Mouse (Mus musculus) forebrain, postnatal 0 days (tissue): ENCODE results near the gene Nr2c2. TPM values are rescaled to one million over a fixed set of nuclear protein-coding genes. Genes with fewer than 3 reads are reported as not detected.
A peak's percentile ranks its signal among the peaks of the same experiment; 100 is the strongest.

Source experiments
- ATAC-seq: fragments of 200-750 bp; cut with Nextera tagmentation; 2 replicates; pipeline ENCODE4 v1.8.0; 2017; ENCODE audit warnings: mild to moderate bottlenecking, moderate library complexity
- DNase-seq: peaks from one replicate; pipeline ENCODE4 v3.0.0-alpha.2; 2015
- H3K27ac ChIP-seq: fragments of 300-500 bp; sonication (generic); 2 replicates; pipeline ENCODE4 v1.5.1; 2014; ENCODE audit warnings: low read depth, mild to moderate bottlenecking, antibody characterized with exemption, low read length, moderate library complexity, mixed read lengths
- H3K27me3 ChIP-seq: fragments of 300-500 bp; sonication (generic); 2 replicates; pipeline ENCODE4 v1.6.1; 2014; ENCODE audit warnings: mild to moderate bottlenecking, low read length, mixed read lengths; ENCODE audit not compliant: insufficient read depth
- H3K36me3 ChIP-seq: fragments of 300-500 bp; sonication (generic); 2 replicates; pipeline ENCODE4 v1.6.1; 2014; ENCODE audit warnings: mild to moderate bottlenecking, moderate library complexity; ENCODE audit not compliant: insufficient read depth
- H3K4me1 ChIP-seq: fragments of 300-500 bp; sonication (generic); 2 replicates; pipeline ENCODE4 v1.6.1; 2014; ENCODE audit warnings: antibody characterized with exemption; ENCODE audit not compliant: insufficient read depth
- H3K4me2 ChIP-seq: fragments of 300-500 bp; sonication (generic); 2 replicates; pipeline ENCODE4 v1.6.1; 2014; ENCODE audit warnings: low read depth, mild to moderate bottlenecking, moderate library complexity
- H3K4me3 ChIP-seq: fragments of 300-500 bp; sonication (generic); 2 replicates; pipeline ENCODE4 v1.5.1; 2014; ENCODE audit warnings: low read depth, low read length, mixed read lengths
- H3K9ac ChIP-seq: fragments of 300-500 bp; sonication (generic); 2 replicates; pipeline ENCODE4 v1.6.1; 2014; ENCODE audit warnings: mild to moderate bottlenecking
- H3K9me3 ChIP-seq: fragments of 300-500 bp; sonication (generic); 2 replicates; pipeline ENCODE4 v1.6.1; 2016; ENCODE audit warnings: low read length
- CTCF ChIP-seq: sonication (generic); IDR thresholded peaks from 2 replicates; pipeline ENCODE4 v1.5.1; 2016; ENCODE audit warnings: antibody characterized with exemption, control low read depth, low read depth
- WGBS: fragments of 180-500 bp; shearing (Covaris S2); extraction: QIAGEN DNeasy Blood & Tissue Kit; methylation state at CpG from one replicate; pipeline ENCODE4 v1.1.7; 2014; 5-methylcytosine and 5-hydroxymethylcytosine counted together
- polyA plus RNA-seq: library from polyadenylated mRNA; unstranded; fragments of >200 nt; fragmentation: Nextera tagmentation; extraction: Ambion mirVana; gene quantifications from 2 replicates; pipeline ENCODE4 v1.2.1, GENCODE M21; 2015
- total RNA-seq: library from RNA; depleted of rRNA; stranded (reverse); fragments of >200 nt; gene quantifications from 2 replicates; pipeline ENCODE4 v1.2.3, GENCODE M21; 2014; rRNA removed

Gene Nr2c2
- total RNA-seq (62.6 and 78.9 TPM in 2 replicates), polyA plus RNA-seq (23.9 and 32.6 TPM in 2 replicates)

GRCm38 (mm10) chr6:92091130-92091591 is at the start of gene Nr2c2:
Nr2c2 (plus strand) TSS chr6:92091390.
- 1% methylated on average over 47 of the region's 58 CpGs for WGBS
- ATAC-seq: peak; percentile 64
- no peak for TF ChIP-seq CTCF
- Histone ChIP-seq H3K4me3 (peak within 1 kb of the TSS; percentile 99), H3K9ac (peak within 1 kb of the TSS; percentile 97), H3K27me3 (no peaks in the 10 kb centered on the region), H3K27ac (peak within 1 kb of the TSS; percentile 99), H3K4me1 (peaks cover 22% of the 10 kb centered on the region; the same call in 1 of the 2 replicates), H3K36me3 (no peaks in the 10 kb centered on the region), H3K4me2 (peak within 1 kb of the TSS; percentile 50), H3K9me3 (no peaks in the 10 kb centered on the region)
- DNase-seq: peak; percentile 90

- Histone ChIP-seq H3K27ac (no peak overlapping the region), H3K27me3 (no peaks in the 10 kb centered on the region), H3K9me3 (no peaks in the 10 kb centered on the region), H3K9ac (no peak overlapping the region), H3K4me2 (no peak overlapping the region), H3K4me3 (no peak overlapping the region), H3K4me1 (no peaks in the 10 kb centered on the region), H3K36me3 (no peaks in the 10 kb centered on the region)
- TF ChIP-seq CTCF: no peak
- 42% methylated on average over 4 of the region's 4 CpGs for WGBS
- DNase-seq (peak; percentile 25), ATAC-seq (peak; percentile 40; the same call in 1 of the 2 replicates)
Observed at GRCm38 (mm10) chr6:92042055-92042454, 49.1 kb upstream of the Nr2c2 start.

- ATAC-seq: no peak
Observed at GRCm38 (mm10) chr6:92042850-92043249, 48.3 kb upstream of the Nr2c2 start.

GRCm38 (mm10) chr6:92057768-92058167 is 33.4 kb upstream of the Nr2c2 start:
- H3K4me1 ChIP-seq: no peaks in the 10 kb centered on the region
- no peak overlapping the region for H3K4me2 ChIP-seq
- 58% methylated on average over 2 of the region's 2 CpGs for WGBS
- TF ChIP-seq CTCF: peak; percentile 54
- no peaks in the 10 kb centered on the region for H3K36me3 ChIP-seq
- DNase-seq (no peak), ATAC-seq (peak; percentile 36; the same call in 1 of the 2 replicates)
- H3K4me3 ChIP-seq: no peak overlapping the region
- no peaks in the 10 kb centered on the region for H3K9me3 ChIP-seq
- H3K27me3 ChIP-seq: no peaks in the 10 kb centered on the region
- no peak overlapping the region for H3K9ac ChIP-seq
- no peak overlapping the region for H3K27ac ChIP-seq

More at GRCm38 (mm10) chr6:92042850-92043249, 48.3 kb upstream of the Nr2c2 start:
- no peaks in the 10 kb centered on the region for H3K4me1 ChIP-seq
- no peaks in the 10 kb centered on the region for H3K27me3 ChIP-seq
- TF ChIP-seq CTCF: no peak
- H3K27ac ChIP-seq: no peak overlapping the region
- H3K4me3 ChIP-seq: no peak overlapping the region
- H3K9ac ChIP-seq: no peak overlapping the region
- WGBS: 88% methylated on average over 1 of the region's 1 CpGs
- no peaks in the 10 kb centered on the region for H3K36me3 ChIP-seq
- no peak for DNase-seq
- no peaks in the 10 kb centered on the region for H3K9me3 ChIP-seq
- H3K4me2 ChIP-seq: no peak overlapping the region

GRCm38 (mm10) chr6:92061725-92062124 is 29.5 kb upstream of the Nr2c2 start:
- Histone ChIP-seq H3K9me3 (no peaks in the 10 kb centered on the region), H3K4me3 (no peak overlapping the region), H3K9ac (no peak overlapping the region), H3K36me3 (no peaks in the 10 kb centered on the region), H3K4me1 (no peaks in the 10 kb centered on the region), H3K27ac (no peak overlapping the region), H3K4me2 (no peak overlapping the region), H3K27me3 (no peaks in the 10 kb centered on the region)
- ATAC-seq: no peak
- no peak for DNase-seq
- no peak for TF ChIP-seq CTCF
- 46% methylated on average over 5 of the region's 5 CpGs for WGBS

- no peak for TF ChIP-seq CTCF
- ATAC-seq: no peak
- 76% methylated on average over 2 of the region's 2 CpGs for WGBS
- Histone ChIP-seq H3K4me1 (no peaks in the 10 kb centered on the region), H3K4me3 (no peak overlapping the region), H3K27ac (no peak overlapping the region), H3K36me3 (no peaks in the 10 kb centered on the region), H3K27me3 (no peaks in the 10 kb centered on the region), H3K4me2 (no peak overlapping the region), H3K9ac (no peak overlapping the region), H3K9me3 (no peaks in the 10 kb centered on the region)
- DNase-seq: no peak
Observed at GRCm38 (mm10) chr6:92063452-92063851, 27.7 kb upstream of the Nr2c2 start.

- no peak for ATAC-seq
Observed at GRCm38 (mm10) chr6:92064101-92064500, 27.1 kb upstream of the Nr2c2 start.

More at GRCm38 (mm10) chr6:92064101-92064500, 27.1 kb upstream of the Nr2c2 start:
- 62% methylated on average over 10 of the region's 10 CpGs for WGBS
- H3K36me3 ChIP-seq: no peaks in the 10 kb centered on the region
- no peaks in the 10 kb centered on the region for H3K9me3 ChIP-seq
- no peak overlapping the region for H3K27ac ChIP-seq
- H3K27me3 ChIP-seq: no peaks in the 10 kb centered on the region
- H3K4me2 ChIP-seq: no peak overlapping the region
- DNase-seq: no peak
- H3K4me1 ChIP-seq: no peaks in the 10 kb centered on the region
- no peak for TF ChIP-seq CTCF
- H3K9ac ChIP-seq: no peak overlapping the region
- H3K4me3 ChIP-seq: no peak overlapping the region
